Mouse (Mus musculus) forebrain, embryonic 14.5 days (tissue): ENCODE data around the gene Lypd5. TPM values are rescaled to one million over a fixed set of nuclear protein-coding genes. Genes with fewer than 3 reads are reported as not detected.

Experiments used
- ATAC-seq: fragments of 200-750 bp; cut with Nextera tagmentation; 2 replicates; pipeline ENCODE4 v1.8.0; 2017; ENCODE audit warnings: mild to moderate bottlenecking, moderate library complexity
- DNase-seq: peaks from one replicate; pipeline ENCODE4 v3.0.0-alpha.2; 2015; ENCODE audit warnings: low spot score
- H3K27ac ChIP-seq: fragments of 300-500 bp; sonication (generic); 2 replicates; pipeline ENCODE4 v1.5.1; 2014; ENCODE audit warnings: low read depth, mild to moderate bottlenecking, control low read depth, low read length, moderate library complexity
- H3K27me3 ChIP-seq: fragments of 300-500 bp; sonication (generic); replicated peaks from 2 replicates; pipeline ENCODE4 v1.6.1; 2014; ENCODE audit warnings: low read length, control low read depth, mixed read lengths; ENCODE audit not compliant: control insufficient read depth, insufficient read depth
- H3K36me3 ChIP-seq: fragments of 300-500 bp; sonication (generic); 2 replicates; pipeline ENCODE4 v1.6.1; 2014; ENCODE audit warnings: low read length, control low read depth; ENCODE audit not compliant: control insufficient read depth, insufficient read depth
- H3K4me1 ChIP-seq: fragments of 300-500 bp; sonication (generic); 2 replicates; pipeline ENCODE4 v1.6.1; 2014; ENCODE audit warnings: antibody characterized with exemption, low read length, control low read depth; ENCODE audit not compliant: control insufficient read depth, insufficient read depth
- H3K4me2 ChIP-seq: fragments of 300-500 bp; sonication (generic); 2 replicates; pipeline ENCODE4 v1.6.1; 2014; ENCODE audit warnings: mild to moderate bottlenecking, control low read depth, low read length
- H3K4me3 ChIP-seq: fragments of 300-500 bp; sonication (generic); 2 replicates; pipeline ENCODE4 v1.5.1; 2014; ENCODE audit warnings: low read depth, low read length, control low read depth
- H3K9ac ChIP-seq: fragments of 300-500 bp; sonication (generic); 2 replicates; pipeline ENCODE4 v1.6.1; 2014; ENCODE audit warnings: mild to moderate bottlenecking, low read length, control low read depth, moderate library complexity
- H3K9me3 ChIP-seq: fragments of 300-500 bp; sonication (generic); replicated peaks from 2 replicates; pipeline ENCODE4 v1.6.1; 2016; ENCODE audit warnings: low read length, control low read depth, mixed read lengths; ENCODE audit not compliant: control insufficient read depth
- WGBS: fragments of 180-500 bp; shearing (Covaris S2); extraction: QIAGEN DNeasy Blood & Tissue Kit; methylation state at CpG from one replicate; pipeline ENCODE4 v1.1.7; 2014; 5-methylcytosine and 5-hydroxymethylcytosine counted together
- polyA plus RNA-seq: library from polyadenylated mRNA; unstranded; fragments of >200 nt; fragmentation: Nextera tagmentation; extraction: Ambion mirVana; gene quantifications from 2 replicates; pipeline ENCODE4 v1.2.1, GENCODE M21; 2014

Lypd5 gene
- polyA plus RNA-seq, 1 experiment from 2014 or later = not detected

DNA sequence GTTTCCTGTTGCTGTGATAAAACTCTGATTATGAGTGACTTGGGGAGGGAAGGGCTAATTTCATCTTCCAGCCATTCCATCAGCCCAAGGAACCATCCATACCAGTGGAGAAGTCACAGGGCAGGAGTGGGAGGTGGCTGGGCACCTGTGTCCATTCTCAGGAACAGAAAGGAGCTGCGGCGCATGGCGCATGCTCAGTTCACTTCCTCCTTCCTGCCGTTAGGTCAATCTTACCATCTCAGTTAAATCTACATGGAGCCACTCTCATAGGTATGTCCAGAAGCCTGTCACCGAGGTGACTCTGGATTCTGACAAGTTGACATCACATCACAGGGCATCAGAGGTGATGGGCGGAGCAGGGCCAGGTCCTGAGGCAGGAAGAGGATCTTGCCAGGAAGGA lies 6.7 kb downstream of the Lypd5 start:
- H3K36me3 ChIP-seq = no peaks in the 10 kb centered on the region
- H3K27ac ChIP-seq = no peak overlapping the region
- no peak overlapping the region for H3K9ac ChIP-seq
- no peak for ATAC-seq
- H3K4me3 ChIP-seq = no peak overlapping the region
- WGBS = 87% methylated on average over 6 of the region's 6 CpGs
- no peaks in the 10 kb centered on the region for H3K9me3 ChIP-seq
- no peak overlapping the region for H3K4me2 ChIP-seq
- no peaks in the 10 kb centered on the region for H3K27me3 ChIP-seq
- no peaks in the 10 kb centered on the region for H3K4me1 ChIP-seq
- DNase-seq = no peak

- no peaks in the 10 kb centered on the region for H3K36me3 ChIP-seq
- no peak overlapping the region for H3K9ac ChIP-seq
- H3K4me1 ChIP-seq = no peaks in the 10 kb centered on the region
- WGBS = 81% methylated on average over 10 of the region's 10 CpGs
- H3K27ac ChIP-seq = no peak overlapping the region
- DNase-seq (no peak), ATAC-seq (no peak)
- H3K27me3 ChIP-seq = no peaks in the 10 kb centered on the region
- H3K4me3 ChIP-seq = no peak overlapping the region
- H3K9me3 ChIP-seq = no peaks in the 10 kb centered on the region
- H3K4me2 ChIP-seq = no peak overlapping the region
Observed at GRCm38 (mm10) chr7:24356081-24356480, 7.1 kb downstream of the Lypd5 start.

DNA sequence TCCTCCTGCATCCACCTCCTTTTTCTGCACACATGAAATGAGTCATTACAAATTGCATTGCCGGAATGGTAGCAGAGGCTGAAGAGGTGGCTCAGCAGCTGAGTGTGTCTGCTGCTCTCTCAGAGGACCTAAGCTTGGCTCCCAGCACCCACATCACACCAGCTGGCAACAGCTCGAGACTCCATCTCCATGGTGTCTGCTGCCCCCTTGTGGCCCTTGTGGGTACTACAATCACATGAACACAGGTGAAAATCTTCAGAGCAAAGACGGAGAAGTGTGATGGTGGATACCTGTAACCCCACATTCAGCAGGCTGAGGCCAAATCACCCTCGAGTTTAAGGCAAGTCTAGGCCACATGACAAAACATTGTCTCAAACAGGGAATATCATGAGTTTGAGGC lies 8.9 kb downstream of the Lypd5 start:
- Histone ChIP-seq H3K27me3 (no peaks in the 10 kb centered on the region), H3K9me3 (no peaks in the 10 kb centered on the region), H3K9ac (no peak overlapping the region), H3K27ac (no peak overlapping the region), H3K36me3 (no peaks in the 10 kb centered on the region), H3K4me1 (no peaks in the 10 kb centered on the region), H3K4me3 (no peak overlapping the region), H3K4me2 (no peak overlapping the region)
- DNase-seq = no peak
- 49% methylated on average over 4 of the region's 4 CpGs for WGBS
- ATAC-seq = no peak

- ATAC-seq (no peak), DNase-seq (no peak)
- H3K9me3 ChIP-seq = no peaks in the 10 kb centered on the region
Observed at GRCm38 (mm10) chr7:24359269-24359668, 10.3 kb downstream of the Lypd5 start.

GRCm38 (mm10) chr7:24361001-24361400 lies 12.0 kb downstream of the Lypd5 start:
- ATAC-seq (no peak), DNase-seq (no peak)
- Histone ChIP-seq H3K27ac (no peak overlapping the region), H3K9me3 (no peaks in the 10 kb centered on the region), H3K4me1 (no peaks in the 10 kb centered on the region), H3K36me3 (no peaks in the 10 kb centered on the region), H3K4me2 (no peak overlapping the region), H3K4me3 (no peak overlapping the region), H3K9ac (no peak overlapping the region), H3K27me3 (0 out of 2 replicates have a peak, but pooled peaks cover 3% of the 10 kb centered on the region)
- 66% methylated on average over 4 of the region's 4 CpGs for whole genome bisulfite sequencing

More at GRCm38 (mm10) chr7:24359269-24359668, 10.3 kb downstream of the Lypd5 start:
- Histone ChIP-seq H3K27ac (no peak overlapping the region), H3K36me3 (no peaks in the 10 kb centered on the region), H3K4me3 (no peak overlapping the region), H3K4me2 (no peak overlapping the region), H3K4me1 (no peaks in the 10 kb centered on the region), H3K9ac (no peak overlapping the region), H3K27me3 (0 out of 2 replicates have a peak, but pooled peaks cover 2% of the 10 kb centered on the region)
- 30% methylated on average over 9 of the region's 9 CpGs for WGBS

DNA sequence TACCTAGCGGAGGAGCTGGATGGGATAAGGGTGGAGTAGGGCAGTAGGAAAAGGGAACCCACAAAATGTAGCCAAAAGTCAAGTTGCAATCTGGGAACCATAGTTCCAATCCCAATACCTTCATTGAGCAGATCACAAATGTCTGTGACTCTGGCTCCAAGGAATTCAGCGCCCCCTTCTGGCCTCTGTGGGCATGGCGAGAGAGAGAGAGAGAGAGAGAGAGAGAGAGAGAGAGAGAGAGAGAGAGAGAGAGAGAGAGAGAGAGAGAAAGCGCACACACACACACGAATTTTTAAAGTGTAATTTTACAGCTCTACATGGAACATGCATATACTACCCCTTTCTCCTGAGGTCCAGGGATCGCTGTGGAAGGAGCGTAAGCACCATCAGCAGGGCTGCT lies 14.2 kb downstream of the Lypd5 start:
- H3K9me3 ChIP-seq = no peaks in the 10 kb centered on the region
- H3K9ac ChIP-seq = no peak overlapping the region
- DNase-seq = peak; percentile 32
- 0 out of 2 replicates have a peak, but pooled peaks cover 3% of the 10 kb centered on the region for H3K27me3 ChIP-seq
- ATAC-seq = no peak
- 22% methylated on average over 7 of the region's 7 CpGs for WGBS
- H3K4me3 ChIP-seq = no peak overlapping the region
- H3K36me3 ChIP-seq = no peaks in the 10 kb centered on the region
- no peaks in the 10 kb centered on the region for H3K4me1 ChIP-seq
- H3K27ac ChIP-seq = no peak overlapping the region
- no peak overlapping the region for H3K4me2 ChIP-seq

DNA sequence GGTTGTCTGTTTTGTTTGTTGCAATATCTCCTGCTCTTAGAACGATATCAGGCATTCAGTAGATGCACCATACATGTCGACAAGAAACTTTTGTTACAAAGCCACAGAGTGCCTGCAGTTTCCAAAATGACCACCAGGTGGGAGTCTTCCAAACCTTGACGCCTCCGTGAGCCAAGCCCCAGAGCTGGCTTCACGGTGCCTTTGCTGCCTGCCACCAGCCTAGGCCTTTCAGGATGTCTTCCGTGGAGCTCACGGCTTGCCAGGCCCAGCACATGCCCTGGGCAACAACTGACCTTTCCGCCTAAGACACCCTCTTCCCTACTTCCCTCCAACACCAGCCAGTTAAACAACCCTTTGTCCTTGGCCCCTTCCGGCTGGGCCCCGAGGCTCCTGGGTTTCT lies 15.8 kb downstream of the Lypd5 start:
- peak; percentile 93 for DNase-seq
- no peak overlapping the region for H3K4me3 ChIP-seq
- H3K27ac ChIP-seq = no peak overlapping the region
- no peaks in the 10 kb centered on the region for H3K4me1 ChIP-seq
- 0 out of 2 replicates have a peak, but pooled peaks cover 3% of the 10 kb centered on the region for H3K27me3 ChIP-seq
- H3K36me3 ChIP-seq = no peaks in the 10 kb centered on the region
- H3K4me2 ChIP-seq = no peak overlapping the region
- 21% methylated on average over 10 of the region's 10 CpGs for WGBS
- no peaks in the 10 kb centered on the region for H3K9me3 ChIP-seq
- ATAC-seq = peak; percentile 85
- no peak overlapping the region for H3K9ac ChIP-seq

GRCm38 (mm10) chr7:24365258-24366014 lies 16.4 kb downstream of the Lypd5 start:
- ATAC-seq = peak; percentile 22; the same call in 1 of the 2 replicates
- H3K4me2 ChIP-seq = no peak overlapping the region

More at GRCm38 (mm10) chr7:24365258-24366014, 16.4 kb downstream of the Lypd5 start:
- no peak overlapping the region for H3K9ac ChIP-seq
- no peak overlapping the region for H3K27ac ChIP-seq
- WGBS = 75% methylated on average over 5 of the region's 5 CpGs
- no peak for DNase-seq
- H3K4me1 ChIP-seq = no peaks in the 10 kb centered on the region
- H3K36me3 ChIP-seq = no peaks in the 10 kb centered on the region
- no peak overlapping the region for H3K4me3 ChIP-seq
- H3K9me3 ChIP-seq = no peaks in the 10 kb centered on the region
- H3K27me3 ChIP-seq = 0 out of 2 replicates have a peak, but pooled peaks cover 3% of the 10 kb centered on the region
